Mouse (Mus musculus) monocyte, adult 5-6 weeks (primary cell): Measurements from ENCODE around the gene Pigm. TPM values are rescaled to one million over a fixed set of nuclear protein-coding genes. Genes with fewer than 3 reads are reported as not detected.

ENCODE experiments used
- ATAC-seq: fragments of 153-309, 156-312 bp; replicated peaks from 2 replicates; pipeline ENCODE4 v1.8.0; 2017; ENCODE audit warnings: mild to moderate bottlenecking; ENCODE audit not compliant: low TSS enrichment, insufficient number of reproducible peaks, severe bottlenecking, poor library complexity, low FRiP score
- total RNA-seq: library from RNA; stranded (forward); fragments of 200-1000, 200-491, 200-594 nt; gene quantifications from 3 replicates; pipeline ENCODE4 v1.2.3, GENCODE M21; 2017

Gene Pigm
- total RNA-seq, 1 experiment from 2014 or later, result 17.5 TPM

GRCm38 (mm10) chr1:172349504-172349903 is 26.8 kb upstream of the Pigm start:
- ATAC-seq, result no peak

GRCm38 (mm10) chr1:172349916-172350812 is 26.2 kb upstream of the Pigm start:
- no peak for ATAC-seq

- ATAC-seq, result no peak
Measured at GRCm38 (mm10) chr1:172352001-172352400, 24.3 kb upstream of the Pigm start.

- no peak for ATAC-seq
Measured at GRCm38 (mm10) chr1:172352453-172352852, 23.9 kb upstream of the Pigm start.

- ATAC-seq, result no peak
Measured at GRCm38 (mm10) chr1:172355336-172355735, 21.0 kb upstream of the Pigm start.

- ATAC-seq, result peak; percentile 80
Measured at GRCm38 (mm10) chr1:172357550-172357949, 18.8 kb upstream of the Pigm start.

- ATAC-seq, result no peak
Measured at GRCm38 (mm10) chr1:172358341-172358740, 18.0 kb upstream of the Pigm start.

- no peak for ATAC-seq
Measured at GRCm38 (mm10) chr1:172364684-172365083, 11.7 kb upstream of the Pigm start.

GRCm38 (mm10) chr1:172368768-172369418 is 7.5 kb upstream of the Pigm start:
- peak; percentile 46; the same call in 1 of the 2 replicates for ATAC-seq

GRCm38 (mm10) chr1:172376758-172377458 is 562 bp downstream of the Pigm start:
- peak; percentile 24; the same call in 1 of the 2 replicates for ATAC-seq

GRCm38 (mm10) chr1:172380066-172380465 is 3.7 kb downstream of the Pigm start:
- ATAC-seq, result no peak

- ATAC-seq, result no peak
Measured at GRCm38 (mm10) chr1:172382090-172382489, 5.7 kb downstream of the Pigm start.

GRCm38 (mm10) chr1:172387246-172387645 is 10.9 kb downstream of the Pigm start:
- no peak for ATAC-seq

- ATAC-seq, result peak; percentile 46; the same call in 1 of the 2 replicates
Measured at GRCm38 (mm10) chr1:172390769-172391168, 14.4 kb downstream of the Pigm start.

- no peak for ATAC-seq
Measured at GRCm38 (mm10) chr1:172391807-172392581, 15.6 kb downstream of the Pigm start.

- no peak for ATAC-seq
Measured at GRCm38 (mm10) chr1:172392643-172393170, 16.4 kb downstream of the Pigm start.

- no peak for ATAC-seq
Measured at GRCm38 (mm10) chr1:172393739-172394138, 17.4 kb downstream of the Pigm start.

- ATAC-seq, result no peak
Measured at GRCm38 (mm10) chr1:172396996-172397752, 20.8 kb downstream of the Pigm start.
